Mouse (Mus musculus) cerebellum, postnatal 10 days (tissue): ENCODE data around the gene Krt31.
A peak's percentile ranks its signal among the peaks of the same experiment; 100 is the strongest.

Experiments used
- DNase-seq, 2 experiments: peaks; one replicate each; pipeline ENCODE4 v3.0.0; 2021; ENCODE audit warnings: mixed read lengths in 2 of 2

Krt31 gene

GRCm38 (mm10) chr11:100050451-100050850 is at the start of gene Krt31:
Krt31 (minus strand) TSS chr11:100050551.
- DNase-seq = no peak

DNA sequence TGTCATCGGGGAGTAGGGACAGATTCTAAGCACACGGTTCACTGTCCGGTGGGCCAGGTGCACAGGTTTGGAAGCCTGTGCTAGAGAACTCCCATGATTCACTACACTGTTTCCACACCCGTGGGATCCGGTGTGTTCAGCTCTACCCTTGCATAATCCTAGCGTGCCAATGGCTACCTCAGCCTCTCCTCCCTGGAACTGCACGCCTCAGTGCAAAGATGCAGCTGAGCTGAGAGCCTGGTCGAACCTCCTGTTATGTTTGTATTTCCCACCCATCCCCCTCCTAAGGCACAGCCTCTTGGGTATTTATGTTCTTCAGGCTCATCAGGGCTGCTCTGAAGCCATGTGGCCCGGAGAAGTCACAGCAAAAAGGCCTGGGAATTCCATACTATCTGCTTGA is 47.5 kb upstream of the Krt31 start:
- DNase-seq = no peak

DNA sequence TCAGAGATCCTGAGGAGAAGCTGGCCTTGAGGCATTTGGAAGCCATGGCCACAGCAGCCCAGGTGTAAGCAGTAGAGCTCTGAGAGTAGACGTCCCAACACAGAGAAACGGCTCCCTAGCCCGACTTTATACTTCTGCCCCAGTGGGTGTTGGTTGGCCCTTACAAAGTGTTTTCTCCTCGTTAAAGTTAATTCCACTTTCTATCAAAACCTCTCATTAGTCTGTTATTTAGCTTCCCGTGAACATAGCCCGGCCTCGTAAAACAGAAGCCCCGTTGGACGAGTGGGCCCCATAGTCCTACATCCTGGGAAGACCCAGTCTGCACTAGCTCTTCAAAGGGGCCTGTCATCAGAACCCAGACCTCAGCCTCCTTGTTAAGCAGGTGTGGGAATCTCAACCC is 45.8 kb upstream of the Krt31 start, which contains the start of gene Krt35:
Gene Krt35 (minus strand): TSS at position 101 of the 400 bp plus-strand sequence.
- DNase-seq = no peak

DNA sequence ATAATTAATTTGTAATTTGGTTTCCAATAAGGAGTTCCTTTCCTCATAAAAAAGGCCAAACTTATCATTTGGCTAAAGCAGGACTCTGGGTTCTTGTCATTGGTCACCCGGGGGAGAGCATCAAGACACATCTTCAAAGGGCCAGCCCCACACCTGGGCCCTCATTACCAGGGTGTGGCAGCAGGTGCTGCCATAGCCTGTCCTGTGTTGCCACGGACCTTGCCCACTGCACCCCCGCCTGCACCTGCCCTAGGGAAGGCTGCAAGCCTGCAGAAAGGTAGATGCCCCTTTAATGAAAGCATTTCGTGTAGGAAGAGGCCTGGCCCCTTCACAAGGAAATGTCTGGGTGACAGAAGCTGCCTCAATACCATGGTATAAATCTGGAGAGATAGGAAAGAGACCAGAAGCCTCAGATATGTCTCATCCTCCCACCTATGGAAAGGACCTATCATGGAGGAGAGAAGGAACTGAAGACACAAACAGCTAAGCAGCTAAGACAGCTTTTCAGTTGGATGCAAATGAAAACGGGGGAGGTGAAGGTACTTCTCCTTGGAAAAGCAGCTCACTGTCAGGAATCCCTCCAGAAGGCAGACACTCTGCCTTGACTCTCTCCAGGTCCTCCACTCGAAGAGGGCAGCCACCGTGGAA is 38.2 kb upstream of the Krt31 start:
- no peak for DNase-seq

DNA sequence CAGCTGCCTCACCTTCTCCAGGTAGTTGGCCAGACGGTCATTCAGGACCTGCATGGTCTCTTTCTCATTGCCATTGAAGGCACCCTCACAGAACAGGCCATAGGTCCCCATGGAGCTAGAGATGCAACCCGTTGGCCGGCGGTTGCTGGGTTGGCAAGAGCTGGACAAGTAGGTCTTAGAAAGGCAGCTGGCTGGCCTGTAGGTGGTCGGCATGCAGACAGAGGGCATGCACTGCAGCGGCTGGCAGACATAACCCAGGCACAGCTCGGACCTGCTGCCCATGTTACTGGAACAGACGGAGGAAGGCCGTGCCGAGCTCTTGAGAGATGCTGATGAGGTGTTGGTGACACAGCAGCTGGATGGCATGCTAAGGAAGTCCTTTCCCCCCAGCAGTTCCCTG is 37.5 kb upstream of the Krt31 start, which contains the start of gene Krt32:
Gene Krt32 (minus strand): TSS at position 366 of the 400 bp plus-strand sequence.
- DNase-seq = peak; percentile 69 to 76

DNA sequence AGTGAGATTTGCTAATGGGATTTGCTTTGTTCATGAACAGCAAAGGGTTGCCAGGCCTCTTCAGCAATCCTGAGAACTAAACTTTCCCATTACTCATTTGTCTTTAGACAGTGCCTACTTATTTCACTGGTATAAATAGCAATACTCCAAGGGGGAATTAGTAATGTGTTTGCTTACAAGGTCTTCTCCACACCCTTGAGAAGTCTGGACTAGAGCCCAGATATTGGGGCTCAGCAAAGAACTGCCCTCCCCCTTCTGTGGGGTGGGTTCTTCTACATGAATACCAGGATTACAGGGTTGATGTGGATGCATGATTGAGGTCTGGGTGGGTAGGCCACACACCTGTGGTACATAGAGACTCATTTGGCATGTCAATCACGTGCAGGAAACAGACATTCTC is 23.5 kb upstream of the Krt31 start:
- DNase-seq = no peak

DNA sequence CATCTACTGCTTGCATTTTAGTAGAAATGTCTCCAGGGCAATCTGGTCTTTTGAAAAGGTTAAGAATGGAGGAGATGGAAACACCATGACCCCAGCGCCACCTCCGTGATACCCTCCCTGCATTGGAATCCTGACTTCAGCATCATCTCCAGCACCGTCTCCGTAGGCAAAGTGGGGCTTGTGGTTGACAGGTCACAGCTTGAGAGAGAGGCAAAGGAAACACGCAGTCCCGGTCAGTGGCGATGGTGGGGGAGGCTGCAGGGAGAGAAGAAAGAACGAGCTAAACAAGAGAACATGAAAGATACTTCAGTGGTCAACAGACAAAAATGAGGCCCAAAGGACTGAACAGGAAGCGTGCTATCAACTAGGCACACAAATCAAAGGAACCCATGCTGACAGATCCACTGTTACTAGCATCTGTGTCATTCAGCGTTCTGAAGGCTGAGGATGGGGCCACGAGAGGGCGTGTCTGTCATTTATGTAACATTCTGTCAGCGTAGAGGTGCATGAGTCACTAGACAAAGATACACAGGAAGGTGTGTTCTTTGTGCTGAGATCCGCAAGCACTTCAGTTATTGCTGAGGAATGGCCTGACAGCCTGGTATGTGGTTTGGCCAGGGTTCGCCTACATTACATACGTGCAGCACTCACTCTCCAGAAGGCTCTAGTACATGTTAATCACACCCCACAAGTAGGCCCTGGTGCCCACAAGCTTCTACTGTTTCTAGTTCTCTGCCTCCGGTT is 17.1 kb upstream of the Krt31 start:
- no peak for DNase-seq

- DNase-seq = peak; percentile 84 to 88
Observed at GRCm38 (mm10) chr11:100066236-100067010, 16.1 kb upstream of the Krt31 start.

- DNase-seq = peak; percentile 47 to 58
Observed at GRCm38 (mm10) chr11:100058875-100059274, 8.5 kb upstream of the Krt31 start.

DNA sequence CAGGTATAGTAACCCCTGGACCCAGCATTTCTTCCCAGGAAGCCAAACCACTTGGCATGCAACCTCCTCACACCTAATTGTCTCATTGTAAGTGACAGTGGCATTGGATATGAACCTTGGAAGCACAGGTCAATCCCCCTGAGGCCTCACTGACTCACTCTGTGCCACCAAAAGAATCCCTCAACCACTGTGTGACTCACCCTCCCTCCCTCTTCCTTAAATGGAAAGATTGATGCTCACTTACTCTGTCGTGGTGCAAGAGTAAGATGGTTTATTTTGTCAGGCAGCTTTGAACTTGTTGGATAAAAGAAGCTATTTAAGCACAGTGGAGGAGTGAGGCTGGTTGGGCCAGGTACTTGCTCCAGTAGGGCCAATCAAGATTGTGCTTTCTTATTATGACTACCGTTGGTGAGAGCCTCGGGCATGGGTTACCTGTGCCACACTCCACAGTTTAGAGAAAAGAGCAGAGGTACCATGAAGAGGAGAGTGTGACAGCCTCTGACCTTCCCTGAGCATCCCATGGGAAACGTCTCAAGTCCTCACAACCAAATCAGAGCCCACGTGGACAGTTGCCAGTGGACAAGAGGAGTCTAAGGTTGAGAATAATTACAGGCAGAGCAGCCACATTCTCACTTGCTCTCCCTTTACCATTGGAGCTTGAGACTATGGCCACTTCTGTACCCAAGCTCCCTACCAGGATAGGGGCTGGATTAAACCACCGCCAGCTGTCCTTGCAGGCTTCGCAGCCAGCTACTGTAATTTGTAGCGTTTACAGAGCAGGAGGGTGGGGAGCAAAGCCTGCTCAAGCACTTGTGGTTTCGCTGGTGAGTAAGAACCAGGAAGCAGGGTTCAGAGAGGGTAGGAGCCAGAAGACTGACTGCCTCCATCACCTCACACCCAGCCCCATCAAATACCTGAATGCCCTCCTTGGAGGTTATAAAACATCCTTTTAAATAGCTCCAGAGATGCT is 5.6 kb upstream of the Krt31 start:
- peak; percentile 31 to 39 for DNase-seq

DNA sequence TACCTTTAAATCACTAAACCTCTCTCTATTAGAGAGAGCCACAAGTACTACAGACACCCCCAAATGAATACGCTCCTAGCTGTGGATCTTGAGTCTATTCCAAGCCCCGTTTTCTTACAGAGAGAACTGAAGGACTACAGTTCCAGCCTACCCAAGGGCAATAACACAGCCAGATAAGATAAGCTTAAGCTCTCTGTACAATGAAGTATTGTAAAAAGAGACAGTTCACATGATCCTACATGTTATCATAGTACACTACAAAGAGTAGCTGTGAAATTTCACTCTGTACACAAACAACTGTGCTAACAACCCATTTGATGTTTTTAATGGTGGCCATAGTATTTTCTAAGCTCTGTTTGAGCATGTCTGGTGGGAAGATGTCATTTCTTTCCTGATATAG is 3.2 kb downstream of the Krt31 start:
- DNase-seq = no peak

DNA sequence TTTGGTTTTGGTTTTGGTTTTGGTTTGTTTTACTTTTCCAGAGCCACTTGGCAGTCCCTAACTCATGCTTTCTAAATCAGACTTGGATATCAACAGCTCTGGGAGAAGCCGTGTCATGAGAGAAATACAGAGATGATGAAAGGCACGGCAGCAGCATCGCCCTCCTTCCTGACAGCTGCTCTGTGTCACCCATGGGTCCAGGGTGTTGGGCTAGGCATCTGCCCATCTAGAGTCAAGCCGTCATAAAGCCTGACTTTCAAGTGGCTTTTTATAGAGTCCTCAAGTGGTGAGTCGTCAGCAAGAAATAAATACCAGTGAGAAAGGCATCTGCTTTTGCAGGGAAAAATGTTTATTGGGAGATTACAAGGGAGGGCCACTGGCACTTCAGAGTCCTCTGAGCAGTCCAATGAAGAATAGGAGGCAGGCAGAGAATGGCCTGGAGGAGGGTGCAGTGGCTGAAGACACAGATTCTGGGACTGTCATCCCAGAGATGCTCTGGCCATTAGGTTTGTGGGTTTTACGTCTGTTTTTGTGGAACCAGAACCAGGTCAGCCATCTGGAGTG is 4.0 kb downstream of the Krt31 start:
- DNase-seq = no peak

DNA sequence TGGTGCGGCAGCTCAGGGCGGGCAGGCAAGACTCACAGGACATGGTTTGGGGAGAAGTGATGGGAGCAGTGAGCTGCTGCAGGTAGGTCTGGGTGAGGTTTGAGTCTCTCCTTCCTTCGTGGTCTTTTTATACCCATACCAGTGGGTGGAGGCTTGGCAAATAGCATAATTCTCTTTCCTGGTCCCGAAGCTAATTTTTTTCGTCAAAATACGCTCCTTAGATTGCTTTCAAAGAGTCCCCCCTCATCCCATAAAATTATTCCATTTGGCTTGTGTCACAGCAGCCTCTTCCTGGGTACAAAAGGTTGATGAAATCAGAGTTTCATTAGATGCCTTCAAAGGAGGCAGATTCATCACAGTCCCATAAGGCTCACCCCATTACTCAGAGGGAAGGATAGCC is 8.9 kb downstream of the Krt31 start, which contains the start of gene Krt34:
Gene Krt34 (minus strand): TSS at position 101 of the 400 bp plus-strand sequence.
- no peak for DNase-seq

DNA sequence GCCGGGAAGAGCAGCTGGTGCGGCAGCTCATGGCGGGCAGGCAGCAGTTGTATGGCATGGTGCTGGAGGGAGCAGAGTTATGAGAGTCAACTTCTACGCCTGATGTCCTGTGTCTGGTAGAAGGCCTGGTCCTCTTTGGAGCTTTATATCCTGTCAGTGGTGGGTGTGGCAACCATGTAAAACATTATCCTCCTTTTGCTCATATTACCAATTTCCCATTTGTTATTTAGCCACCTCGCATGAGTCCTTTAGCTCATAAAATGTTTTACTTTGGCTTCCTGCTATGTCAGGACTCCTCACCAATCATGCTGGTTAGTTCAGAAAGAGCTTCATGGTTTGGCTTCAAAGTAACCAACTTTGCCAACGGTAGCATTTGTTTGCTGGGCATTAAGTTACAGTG is 20.6 kb downstream of the Krt31 start, which contains the start of gene Krt33b:
Gene Krt33b (minus strand): TSS at position 101 of the 400 bp plus-strand sequence.
- no peak for DNase-seq

GRCm38 (mm10) chr11:100021438-100021837 is 28.9 kb downstream of the Krt31 start:
- no peak for DNase-seq

DNA sequence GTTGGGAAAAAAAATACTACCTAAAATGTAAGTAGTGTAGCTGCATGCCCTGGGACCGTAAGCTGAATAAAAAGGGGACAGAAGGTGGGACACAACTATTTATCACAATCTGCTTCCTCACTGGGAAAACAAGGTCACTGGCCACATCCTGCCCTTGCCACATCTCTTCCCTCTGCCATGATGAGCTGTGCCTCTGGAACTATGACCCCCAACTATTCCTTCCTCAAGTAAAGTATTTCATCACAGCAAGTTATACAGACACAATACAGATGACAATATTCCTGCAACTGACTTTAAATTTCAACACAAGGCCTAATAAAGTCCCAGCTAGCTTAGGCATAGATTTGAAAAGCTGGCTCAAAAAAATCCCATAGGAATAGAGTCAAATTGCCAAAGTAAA is 30.9 kb downstream of the Krt31 start:
- no peak for DNase-seq

DNA sequence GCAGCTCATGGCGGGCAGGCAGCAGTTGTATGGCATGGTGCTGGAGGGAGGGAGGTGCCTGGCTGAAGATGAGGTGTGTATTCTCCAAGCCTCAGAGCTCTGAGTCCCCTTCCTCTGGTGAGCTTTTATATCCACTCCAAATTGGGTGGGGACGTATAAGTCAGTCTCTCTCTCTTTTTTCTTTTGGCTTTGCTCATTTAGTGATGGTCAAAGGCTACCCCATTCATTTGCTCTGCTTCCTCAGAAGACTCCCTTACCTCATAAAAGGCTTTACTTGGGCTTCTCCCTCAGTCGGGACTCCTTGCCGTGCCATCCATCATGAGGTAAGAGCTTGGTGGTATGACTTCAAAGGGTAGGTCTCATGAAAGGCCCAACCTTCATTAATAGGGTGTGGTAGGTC is 34.2 kb downstream of the Krt31 start, which contains the start of gene Krt33a:
Gene Krt33a (minus strand): TSS at position 101 of the 400 bp plus-strand sequence.
- DNase-seq = no peak

- no peak for DNase-seq
Observed at GRCm38 (mm10) chr11:100013691-100014171, 36.6 kb downstream of the Krt31 start.

DNA sequence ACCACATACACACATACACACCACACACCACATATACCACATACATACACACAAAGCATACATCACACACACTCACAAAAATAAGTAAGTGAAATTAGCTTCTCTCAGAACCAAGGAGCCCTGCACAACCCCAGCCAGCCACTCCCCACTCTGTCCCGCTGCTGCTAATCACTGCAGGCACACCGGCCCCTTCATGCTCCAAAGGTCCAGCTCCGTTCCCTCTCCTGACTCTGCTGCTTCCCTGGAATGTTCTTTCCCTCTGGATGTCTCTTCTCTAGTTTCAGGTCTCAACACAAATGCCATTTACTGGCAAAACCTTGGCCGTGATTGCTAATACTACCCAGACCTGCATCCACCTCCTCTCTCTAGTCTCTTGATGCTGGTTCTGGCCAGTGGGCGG is 39.7 kb downstream of the Krt31 start:
- no peak for DNase-seq

- no peak for DNase-seq
Observed at GRCm38 (mm10) chr11:100008336-100008735, 42.0 kb downstream of the Krt31 start.

DNA sequence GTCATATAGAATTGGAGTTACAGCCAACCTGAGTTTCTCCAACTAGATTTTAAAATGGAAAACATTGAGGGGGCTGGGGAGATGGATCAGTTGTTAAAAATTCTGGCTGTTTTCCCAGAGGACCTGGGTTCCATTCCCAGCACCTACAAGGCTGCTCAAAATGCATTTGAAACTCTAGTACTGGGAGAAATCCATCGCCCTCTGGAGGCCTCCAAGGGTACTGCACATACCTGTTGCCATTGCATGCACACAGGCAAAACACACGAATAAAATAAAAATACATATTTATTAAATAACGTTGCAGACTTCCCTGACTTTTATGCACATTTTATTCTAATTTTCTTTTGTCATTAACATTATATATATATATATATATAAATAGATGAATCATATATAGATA is 43.7 kb downstream of the Krt31 start:
- peak; percentile 22 to 39 for DNase-seq
